Mouse (Mus musculus) layer of hippocampus, adult 9-10 months (tissue): ENCODE data around the gene Ndufaf7.

ENCODE experiments used
- DNase-seq: peaks from one replicate; pipeline ENCODE4 v3.0.0; 2022; ENCODE audit warnings: low spot score

Ndufaf7 gene

DNA sequence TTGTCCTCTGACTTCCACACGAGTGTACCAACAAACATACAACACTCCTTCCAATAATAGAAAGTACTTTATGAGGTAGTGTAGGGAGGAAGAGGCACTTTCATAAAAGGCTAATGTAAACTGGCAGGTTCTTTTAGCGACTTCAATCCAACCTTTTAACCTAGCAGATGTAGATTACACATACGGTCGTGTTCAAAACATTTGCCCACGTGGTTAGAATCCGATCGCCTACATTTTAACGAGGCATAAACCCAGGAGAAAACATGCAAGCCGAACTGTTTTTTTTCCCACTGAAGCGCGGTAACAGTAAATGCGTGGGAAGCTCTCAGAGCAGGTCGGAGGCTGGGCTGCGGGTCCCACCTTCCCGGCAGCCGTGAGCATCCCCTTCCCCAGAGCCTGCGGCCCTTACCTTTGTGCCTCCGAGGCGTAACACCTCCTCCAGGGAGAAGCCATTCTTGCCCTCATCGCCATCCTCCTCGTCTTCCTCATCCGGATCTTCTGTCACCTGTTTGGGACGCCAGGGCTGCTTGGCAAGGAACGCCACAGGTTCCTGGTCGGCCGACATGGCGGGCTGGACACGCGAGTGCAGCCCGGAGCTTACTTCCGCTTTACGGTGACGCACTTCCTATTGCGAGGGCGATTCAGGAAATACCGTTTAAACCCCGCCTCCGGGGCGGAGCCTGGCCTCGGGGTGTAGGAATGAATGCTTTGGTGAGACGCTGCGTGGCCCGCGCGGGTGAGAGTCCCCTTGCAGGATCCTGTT is at the start of gene Ndufaf7, which contains the start of gene Cebpz:
Gene Ndufaf7 (plus strand): TSS at position 671 of the 763 bp plus-strand sequence.
Gene Cebpz (minus strand): TSS at position 601 of the 763 bp plus-strand sequence.
- peak; percentile 92 for DNase-seq

DNA sequence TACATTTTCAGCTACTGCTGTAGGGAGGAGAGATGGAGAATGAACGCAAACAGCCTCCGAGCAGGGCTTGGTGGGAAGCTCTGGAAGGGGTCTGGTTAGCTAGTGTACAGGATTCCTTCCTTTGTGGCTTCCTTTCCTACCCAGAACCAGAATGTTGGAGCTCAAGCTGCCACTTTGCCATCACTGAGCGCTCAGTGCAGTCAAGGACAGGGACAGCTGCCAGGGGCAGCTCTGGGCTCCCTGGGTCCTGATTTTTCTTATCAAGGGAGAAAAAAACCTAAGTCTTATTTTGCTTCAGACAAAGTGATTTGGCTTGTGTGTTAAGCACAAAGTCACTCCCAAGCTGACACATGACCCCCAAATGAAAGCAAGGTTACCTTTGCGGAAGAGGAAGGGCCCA is 48.4 kb upstream of the Ndufaf7 start:
- DNase-seq: no peak

DNA sequence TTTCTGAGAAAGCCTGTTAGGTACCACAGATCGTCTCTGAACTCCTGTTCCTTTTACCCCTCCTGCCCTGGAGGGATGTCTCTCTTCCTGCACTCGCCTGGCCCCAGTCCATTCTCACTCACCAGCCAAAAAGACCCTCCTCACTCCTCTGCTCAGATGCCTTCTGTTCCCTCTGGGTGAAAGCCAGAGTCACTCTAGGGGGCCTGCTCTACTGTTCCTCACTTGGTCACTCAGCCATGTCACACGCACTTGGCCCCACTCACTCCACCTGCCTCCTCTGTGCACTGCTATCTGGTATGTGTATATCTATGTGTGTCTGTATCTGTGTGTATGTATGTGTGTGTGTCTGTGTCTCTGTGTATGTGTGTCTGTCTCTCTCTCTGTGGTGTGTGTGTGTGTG is 47.8 kb upstream of the Ndufaf7 start:
- no peak for DNase-seq

DNA sequence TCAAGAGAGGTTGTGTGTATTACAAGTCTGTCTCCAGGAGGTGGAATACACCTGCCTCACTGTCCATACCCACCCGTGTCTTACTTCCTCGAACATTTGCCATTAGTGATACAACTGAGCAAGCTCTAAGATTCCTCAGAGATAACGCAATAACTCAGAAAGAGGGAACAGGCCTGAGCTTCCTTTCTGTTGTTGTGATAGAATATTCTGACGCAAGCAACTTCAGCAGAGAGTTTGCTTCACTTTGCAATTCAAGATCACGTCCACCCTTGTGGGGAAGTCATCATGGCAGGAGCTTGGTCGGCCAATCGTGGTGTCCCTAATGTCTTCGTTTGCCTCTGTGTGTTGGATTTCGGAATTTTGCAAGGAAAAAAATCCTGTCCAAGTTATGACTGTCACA is 45.9 kb upstream of the Ndufaf7 start:
- no peak for DNase-seq

DNA sequence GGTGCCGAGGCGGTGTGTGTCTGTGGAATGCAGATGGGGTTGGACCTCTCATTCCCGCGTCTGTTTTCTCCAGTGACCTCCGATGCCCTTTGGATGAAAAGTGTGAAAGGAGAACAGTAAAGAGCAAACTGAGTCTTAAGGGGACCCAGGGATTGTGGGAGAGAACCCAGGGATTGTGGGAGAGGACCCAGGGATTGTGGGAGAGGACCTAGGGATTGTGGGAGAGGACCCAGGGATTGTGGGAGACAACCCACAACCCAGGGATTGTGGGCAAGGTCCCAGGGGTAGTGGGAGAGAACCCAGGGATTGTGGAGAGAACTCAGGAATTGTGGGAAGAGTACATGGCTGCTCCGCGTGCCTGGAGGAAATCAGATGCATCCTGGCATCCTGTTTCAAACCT is 41.9 kb upstream of the Ndufaf7 start:
- no peak for DNase-seq

DNA sequence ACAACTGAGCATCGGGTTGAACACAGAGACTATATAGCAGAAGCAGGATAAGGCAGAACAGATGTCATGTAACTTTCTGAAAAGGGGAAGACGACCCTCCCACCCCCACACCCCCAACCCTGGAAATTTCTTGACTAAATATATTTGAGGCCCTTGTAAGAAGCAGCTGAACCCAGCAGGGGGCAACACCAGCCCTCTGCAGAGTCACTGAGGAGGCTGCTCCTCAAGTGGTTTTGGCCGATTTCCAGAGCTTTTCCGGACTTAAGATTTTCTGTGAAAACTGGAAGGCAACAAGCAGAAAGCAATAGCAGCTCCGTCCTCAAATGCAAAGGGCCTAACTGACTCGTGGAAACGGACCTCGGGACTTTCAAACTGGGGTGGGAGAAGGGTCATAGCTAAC is 41.5 kb upstream of the Ndufaf7 start:
- no peak for DNase-seq

DNA sequence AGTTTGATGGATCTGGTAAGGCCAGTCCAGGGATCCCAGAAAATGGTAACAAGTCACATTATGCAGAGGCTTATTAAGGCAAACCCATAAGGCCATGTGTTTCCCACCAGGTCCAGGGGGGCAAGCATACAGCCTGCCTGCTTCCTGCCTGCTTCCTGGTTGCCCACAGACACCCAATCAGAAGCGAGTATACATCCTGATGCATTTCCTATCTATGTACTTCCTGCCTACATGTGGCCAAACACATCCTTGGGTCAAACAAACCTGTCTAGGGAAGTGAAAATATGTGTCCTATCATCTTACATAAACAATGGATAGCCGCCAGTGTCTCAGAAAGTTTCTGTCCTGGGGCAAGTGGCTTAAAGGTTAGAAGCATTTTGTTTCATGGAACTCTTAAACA is 33.8 kb upstream of the Ndufaf7 start:
- DNase-seq: no peak

DNA sequence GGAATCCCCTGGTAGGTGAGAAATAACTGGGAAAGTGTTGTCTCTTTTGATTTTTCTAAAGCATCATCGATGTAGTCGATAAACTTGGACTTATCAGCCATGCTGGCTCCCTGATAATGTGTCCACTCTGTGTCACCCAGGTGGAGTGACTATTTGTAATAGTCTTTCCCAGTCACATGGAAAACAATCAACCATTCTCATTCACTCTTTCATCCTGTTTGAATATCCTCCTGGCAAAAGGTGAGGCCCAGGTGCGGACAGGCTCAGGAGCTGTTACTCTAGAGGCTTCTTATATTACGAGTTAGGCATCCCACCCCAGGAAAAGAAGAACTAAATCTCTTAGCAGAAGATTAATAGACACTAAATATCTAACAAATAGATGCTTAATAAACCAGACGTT is 30.0 kb upstream of the Ndufaf7 start, which contains the start of gene Sult6b1:
Gene Sult6b1 (minus strand): TSS at position 101 of the 400 bp plus-strand sequence.
- DNase-seq: no peak

DNA sequence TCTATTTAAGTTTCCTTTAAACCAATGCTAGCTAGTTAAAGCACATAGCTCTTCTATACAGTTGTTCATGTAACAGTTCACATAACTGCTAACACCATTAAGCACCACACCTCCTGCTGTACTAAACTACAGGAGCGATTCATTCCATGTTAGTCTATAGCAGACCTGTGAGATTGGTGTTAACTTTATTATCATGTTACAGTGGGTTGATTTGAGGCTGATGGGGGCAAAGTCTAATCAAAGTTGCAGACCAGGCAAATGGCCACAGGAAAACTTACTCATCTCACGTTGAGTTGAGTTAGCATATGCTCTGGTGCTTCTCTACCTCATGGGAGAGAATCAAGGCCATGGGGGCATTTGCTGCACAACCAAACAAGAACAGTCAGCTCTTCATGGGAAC is 27.6 kb upstream of the Ndufaf7 start:
- no peak for DNase-seq

DNA sequence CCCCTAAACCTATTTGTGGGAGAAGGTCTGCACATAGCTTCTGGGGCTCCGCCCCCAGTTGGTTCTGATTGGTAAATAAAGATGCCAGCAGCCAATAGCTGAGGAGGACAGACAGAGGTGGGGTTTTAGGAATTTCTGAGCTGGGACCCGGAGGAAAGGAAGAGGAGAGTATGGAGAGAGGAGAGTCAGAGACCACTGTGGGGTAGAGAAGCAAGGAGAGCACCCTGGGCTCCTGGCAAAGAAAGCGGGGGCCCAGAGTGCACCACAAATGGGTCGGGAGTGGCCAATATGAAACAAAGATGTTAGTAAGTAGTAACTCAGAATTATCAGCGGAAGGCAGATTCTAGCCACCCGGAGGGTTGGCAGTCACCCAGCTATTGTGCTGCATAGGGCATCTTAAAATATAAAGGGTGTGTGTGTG is 24.1 kb upstream of the Ndufaf7 start:
- DNase-seq: no peak

DNA sequence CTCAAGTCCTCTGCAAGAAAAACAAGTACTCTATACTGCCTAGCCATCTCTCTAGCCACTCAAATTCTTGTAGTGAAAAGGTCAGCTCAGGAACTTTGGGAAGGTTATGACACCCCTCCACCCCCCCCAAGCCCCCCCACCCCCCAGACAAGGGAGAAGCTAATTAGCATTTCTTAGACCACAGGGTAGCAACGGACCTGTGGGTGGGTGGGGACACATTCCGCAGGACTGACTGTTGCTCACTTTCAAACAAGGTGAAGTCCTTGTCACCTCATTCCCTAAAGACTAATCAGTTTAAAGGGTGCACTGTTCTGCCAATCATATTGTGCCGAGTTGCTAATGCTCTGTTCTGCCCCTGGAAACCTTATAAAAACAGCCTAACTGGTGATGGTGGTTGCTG is 23.0 kb upstream of the Ndufaf7 start:
- DNase-seq: no peak

DNA sequence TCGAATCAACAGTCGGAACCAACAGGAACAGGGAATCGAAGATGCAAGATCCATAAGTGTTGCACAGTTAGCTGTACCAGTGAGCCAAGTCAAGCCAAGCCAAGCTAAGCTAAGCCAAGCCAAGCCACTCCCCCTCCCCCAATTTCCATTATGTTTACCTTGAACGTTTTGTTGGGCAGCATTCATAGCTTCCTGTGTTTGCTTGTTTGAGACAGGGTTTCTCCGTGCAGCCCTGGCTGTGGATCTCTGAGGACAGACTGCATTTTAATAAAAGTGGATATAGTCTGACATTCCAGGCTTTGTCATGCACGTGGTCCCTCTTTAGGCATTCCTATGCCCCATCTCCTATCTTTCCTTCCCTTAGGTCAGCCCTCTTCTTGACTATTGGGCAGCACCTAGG is 21.2 kb upstream of the Ndufaf7 start:
- DNase-seq: no peak

DNA sequence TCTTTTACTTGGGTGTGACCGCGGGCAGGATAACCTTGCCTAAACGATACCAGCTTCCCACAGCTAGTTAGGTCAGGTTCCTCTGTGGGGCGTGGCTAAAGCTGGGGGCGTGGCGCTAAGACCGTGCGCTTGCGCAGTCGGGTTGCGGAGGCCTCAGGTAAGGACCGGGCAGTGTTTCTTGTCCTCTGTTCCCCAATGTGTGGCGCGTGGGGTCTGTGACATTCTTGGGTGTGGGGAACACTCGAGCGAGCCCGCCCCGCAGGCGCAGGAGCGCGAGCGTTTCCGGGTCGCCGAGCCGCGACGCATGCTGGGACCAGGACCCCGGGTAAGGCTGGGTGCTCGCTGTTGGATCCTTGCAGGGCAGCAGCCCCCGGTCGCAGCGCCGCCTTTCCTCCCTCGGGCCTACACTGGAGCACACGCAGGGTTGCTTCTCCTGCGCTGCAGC is 20.5 kb upstream of the Ndufaf7 start, which contains the start of gene Cebpzos:
Gene Cebpzos (plus strand): TSS at position 132 of the 445 bp plus-strand sequence.
- DNase-seq: peak; percentile 77

DNA sequence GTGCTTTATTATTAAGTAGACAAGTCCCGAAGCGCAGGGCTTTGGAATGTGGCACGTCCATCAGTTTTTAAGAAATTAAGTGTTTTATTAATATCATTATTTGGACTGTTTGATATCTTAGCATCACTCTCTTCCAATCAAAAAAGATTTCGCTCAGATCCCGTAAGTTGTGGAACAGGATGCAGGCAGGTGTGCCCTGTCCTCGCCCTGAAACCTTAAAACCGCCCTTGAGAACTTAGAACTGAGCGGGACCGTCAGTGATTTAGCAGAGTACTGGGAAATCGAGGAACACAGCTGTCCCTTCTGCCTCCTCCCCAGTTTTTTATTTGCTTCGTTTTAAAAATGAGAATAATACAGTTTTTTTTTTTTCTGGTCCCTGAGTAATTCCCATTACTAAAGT is 20.0 kb upstream of the Ndufaf7 start:
- no peak for DNase-seq

DNA sequence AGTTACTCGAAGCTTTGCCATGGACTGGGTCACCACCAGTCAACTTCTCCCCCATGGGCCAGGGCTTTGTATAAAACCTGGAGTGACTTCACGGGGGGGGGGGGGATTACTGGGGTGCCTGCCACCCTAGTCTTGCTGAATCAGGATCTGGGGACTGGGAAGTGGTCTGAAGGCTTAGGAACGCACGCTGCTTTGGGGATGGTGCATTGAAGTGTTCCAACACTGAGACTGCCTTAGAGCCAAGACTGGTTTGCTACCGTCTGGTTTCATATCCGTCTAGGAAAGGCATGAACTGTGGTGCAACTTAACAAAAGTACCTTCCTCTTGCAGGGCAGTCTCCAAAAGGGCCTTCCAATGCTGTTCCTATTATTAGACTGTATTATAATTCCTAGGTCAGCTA is 19.2 kb upstream of the Ndufaf7 start:
- DNase-seq: no peak

DNA sequence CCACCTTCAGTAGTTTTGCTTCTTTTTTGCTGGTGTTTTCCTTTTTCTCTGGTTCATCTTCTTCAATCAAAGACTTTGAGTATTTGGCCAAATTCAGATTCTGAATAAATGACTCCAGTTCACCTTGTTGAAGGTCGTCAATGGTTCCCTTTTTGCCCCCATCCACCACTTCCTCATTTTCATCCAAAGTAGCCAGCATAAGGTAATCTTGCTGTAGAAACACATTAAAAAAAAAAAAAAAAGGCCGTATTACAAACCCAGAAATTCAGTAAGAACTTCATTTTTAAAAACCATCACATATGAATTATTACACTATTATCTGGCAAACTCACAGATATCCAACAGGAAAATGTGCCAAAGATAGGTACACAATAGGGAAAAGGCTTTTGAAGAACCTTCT is 1.1 kb upstream of the Ndufaf7 start:
- DNase-seq: no peak

DNA sequence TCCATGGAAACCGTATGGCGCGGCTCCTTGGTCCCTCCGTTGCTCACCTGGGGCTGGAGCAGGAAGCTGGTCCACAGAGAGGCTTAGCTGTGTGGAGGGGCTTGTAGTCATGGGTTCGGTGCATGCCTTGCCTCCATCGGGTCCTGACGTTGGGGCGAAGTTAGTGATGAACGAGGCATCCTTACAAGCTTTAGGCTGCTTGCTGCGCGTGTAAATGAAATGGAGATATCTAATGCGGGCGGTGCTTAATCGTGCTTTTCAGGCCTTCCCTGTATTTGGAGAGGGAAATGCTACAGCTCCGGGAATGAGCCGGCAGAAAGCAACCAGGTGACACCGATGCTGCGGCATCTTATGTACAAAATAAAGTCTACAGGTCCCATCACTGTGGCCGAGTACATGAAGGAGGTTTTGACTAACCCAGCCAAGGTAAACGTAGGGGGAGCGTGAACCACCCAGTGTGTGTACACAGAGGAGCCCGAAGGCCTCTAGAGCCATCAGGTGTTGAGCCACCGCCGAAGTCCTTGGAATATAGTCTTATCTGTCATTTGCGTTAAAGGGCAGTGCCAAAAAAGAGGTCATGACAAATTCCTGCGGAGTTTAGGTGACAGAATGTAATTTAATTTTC is 405 bp downstream of the Ndufaf7 start:
- no peak for DNase-seq

DNA sequence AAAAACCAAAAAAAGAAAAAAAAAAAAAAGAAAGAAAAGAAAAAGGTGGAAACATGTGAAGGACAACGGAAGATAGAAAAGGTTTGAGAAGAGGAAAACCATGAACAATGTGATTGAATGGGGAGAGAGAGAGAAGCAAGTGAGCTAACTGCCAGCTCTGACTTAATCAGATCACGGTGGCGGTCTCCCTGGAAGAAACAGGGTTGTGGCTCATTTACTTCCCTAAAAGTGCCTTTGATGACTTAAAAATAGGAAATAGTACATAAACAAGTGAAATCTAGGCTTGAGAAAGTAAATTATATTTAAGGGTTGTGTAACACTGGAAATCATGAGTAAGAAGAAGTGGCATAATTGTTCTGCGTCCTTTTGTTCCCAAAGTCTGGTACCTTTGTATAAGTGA is 2.0 kb downstream of the Ndufaf7 start:
- no peak for DNase-seq

DNA sequence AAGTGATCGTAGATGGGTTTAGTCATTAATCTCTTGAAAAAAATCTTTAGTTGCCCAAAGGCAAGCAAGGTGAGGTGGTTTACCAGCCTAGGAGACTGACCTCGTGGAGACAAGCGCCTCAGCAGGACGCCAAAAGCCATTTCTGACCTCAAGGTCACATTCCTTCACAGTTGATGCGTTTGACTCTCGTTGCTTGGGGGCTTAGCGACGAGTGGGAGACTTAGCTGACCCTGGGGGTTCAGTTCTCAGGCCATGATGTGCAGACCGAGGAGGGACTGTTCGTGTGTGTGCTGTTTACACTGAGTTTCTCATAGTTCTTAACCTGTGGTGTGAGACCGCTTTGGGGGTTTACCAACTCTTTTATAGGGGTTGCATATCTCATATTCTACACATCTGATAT is 5.6 kb downstream of the Ndufaf7 start:
- DNase-seq: no peak

DNA sequence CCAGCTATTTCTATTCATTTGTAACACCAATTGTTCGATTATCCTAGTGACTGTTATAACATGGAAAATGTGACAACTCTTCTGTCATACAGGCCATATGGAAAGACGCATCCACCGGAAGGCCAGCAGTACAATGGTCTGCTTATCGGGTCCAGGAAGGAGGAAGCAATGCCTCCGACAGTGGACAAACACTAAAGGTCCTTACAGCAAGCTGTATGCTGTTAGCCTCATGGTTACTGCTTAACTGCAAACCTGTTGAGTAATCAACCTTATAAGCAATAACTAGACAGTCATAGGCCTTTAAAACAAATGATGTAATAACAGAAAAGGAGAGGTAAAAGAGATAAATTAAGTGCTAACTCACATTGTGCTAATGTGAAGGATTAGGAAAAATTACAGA is 14.3 kb downstream of the Ndufaf7 start:
- no peak for DNase-seq

DNA sequence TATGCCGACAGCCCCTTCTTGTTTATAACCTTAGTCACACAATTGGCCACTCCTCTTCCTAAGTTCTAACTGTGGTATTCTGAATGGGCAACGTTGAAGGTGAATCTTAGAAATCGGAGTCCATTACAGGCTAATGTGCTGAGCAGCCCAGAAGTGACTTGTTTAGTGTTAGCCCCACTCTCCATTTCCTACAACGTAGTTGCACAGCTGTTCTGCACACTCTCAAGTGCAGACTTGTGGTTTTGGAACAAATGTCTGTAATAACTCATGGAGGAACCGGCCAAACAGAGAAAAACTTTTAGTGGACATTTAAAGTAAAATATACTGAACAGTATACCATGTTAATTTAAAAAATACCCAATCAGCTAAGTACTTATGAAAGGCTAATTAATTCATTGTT is 15.1 kb downstream of the Ndufaf7 start:
- no peak for DNase-seq

DNA sequence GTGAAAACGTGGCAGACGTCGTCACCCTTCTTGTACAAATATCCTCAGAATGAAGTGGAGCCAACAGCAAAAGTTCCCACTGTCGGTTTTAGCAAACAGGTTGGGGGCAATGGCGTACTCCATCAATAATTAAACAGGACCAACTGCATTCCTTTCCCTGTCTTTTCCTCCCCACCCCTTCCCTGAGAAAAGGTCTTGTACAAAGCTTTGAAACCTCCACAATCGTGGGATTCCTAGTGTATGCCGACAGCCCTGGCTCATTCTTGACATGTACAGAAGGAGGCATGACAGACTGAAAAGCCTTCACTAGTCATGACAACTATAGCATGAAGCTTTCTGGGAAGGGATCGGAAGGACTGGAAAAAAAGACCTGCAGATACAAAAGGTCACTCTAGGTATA is 16.3 kb downstream of the Ndufaf7 start:
- DNase-seq: no peak

DNA sequence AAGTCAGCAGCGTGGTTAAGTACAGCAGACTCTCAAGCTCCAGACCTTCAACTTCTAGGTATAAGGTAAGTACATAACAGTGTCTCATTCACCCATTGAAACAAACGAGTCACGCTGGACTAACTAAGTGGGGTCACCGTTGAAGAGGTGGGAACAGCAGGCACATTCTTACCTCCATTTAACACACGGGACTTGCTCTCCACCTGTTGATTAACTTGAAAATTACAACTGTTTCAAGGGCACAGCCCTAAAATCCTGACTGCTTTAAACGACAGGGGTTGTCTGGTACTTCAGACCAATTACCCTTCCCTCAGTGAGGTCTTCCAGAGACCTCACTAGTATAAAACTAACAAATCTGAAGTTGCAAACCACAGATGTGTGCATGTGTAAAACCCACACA is 22.5 kb downstream of the Ndufaf7 start:
- DNase-seq: no peak

DNA sequence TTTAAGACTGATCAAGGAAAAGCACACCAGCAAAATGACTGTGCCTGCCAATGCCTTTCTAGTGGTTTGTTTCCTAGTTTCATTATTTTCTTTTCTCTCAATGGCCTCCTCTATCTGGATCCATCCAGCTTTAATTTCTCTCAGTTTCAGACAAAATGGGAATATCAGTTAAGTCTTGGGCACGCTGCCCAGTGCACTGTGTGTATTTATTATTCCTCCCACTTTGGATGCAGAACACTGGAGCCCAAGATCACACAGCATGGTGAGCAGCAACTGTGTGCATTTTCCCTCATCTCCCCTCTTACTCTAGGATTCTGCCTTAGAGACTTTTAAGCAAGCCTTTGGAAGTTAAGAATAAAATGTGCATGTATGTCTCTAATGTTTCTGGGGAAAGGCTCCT is 27.5 kb downstream of the Ndufaf7 start:
- DNase-seq: peak; percentile 30
